19 mouse cellular contexts compared by ENCODE assay signal in the genomic region with DNA sequence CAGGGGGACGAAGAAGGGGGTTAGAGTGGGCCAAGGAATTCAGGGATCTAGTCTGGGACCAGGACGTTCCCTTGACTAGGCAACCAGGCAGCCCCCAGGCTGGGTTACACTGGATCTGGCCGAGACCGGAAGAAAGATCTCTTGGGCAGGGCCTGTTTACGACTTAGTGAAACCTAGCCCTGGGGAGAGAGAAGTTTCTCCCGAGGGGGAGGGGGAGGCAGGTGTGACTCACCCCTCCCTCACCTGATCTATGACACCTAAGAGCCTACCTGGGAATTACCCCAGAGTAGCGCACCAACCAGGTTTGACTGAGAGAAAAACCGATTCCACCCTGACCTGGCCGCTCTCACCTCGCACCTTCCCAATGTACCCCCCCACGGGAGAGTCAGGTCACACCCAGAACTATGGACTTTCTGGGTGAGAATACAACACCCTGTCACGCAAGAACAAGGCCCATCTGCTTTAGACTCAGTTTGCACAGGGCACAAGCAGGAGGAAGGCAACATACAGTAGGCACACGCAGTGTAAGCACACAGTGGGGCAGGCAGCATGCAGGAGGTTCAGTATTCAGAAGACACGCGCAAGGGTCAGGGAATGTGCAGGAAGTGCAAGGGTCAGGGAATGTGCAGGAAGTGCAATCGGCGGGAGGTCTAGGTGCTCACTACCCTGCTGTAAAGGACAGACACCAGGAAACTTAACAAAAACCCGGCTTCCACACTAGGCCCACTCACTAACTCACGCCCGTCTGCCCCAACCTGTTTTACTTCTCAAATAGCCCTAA. TPM values are rescaled to one million over a fixed set of nuclear protein-coding genes. Genes with fewer than 3 reads are reported as not detected.
DNase-seq lines count a peak whose midpoint lies in the region; ATAC-seq and TF ChIP-seq lines count a peak whose summit lies in the region.
"Had no signal": no experiment of that assay in that cellular context is flagged by ENCODE, and none has a peak within 500 bp of the region (broad histone marks: within the 10 kb centered on the region; RNA-seq: fewer than 3 reads in every experiment).

No protein-coding gene starts in this region.

- H3K4me1 ChIP-seq in lung, embryonic 14.5 days (ENCODE audit: insufficient read depth): no peaks in the 10 kb centered on the region; the same call in 1 of the 2 replicates
- H3K4me1 ChIP-seq in ES-Bruce4 (ENCODE audit: control insufficient read depth, insufficient read depth, low read length): peaks cover 11% of the 10 kb centered on the region
- H3K4me1 ChIP-seq in intestine, embryonic 15.5 days (replicated peaks): peaks cover 9% of the 10 kb centered on the region; the same call in 1 of the 2 replicates

- no peak for ATAC-seq in lung, embryonic 14.5 days (ENCODE audit: insufficient read depth)
- ATAC-seq in intestine, embryonic 15.5 days: peak; percentile 44
- ATAC-seq: forebrain, embryonic 13.5 days had no signal

- 52% methylated on average over 20 of the region's 20 CpGs for WGBS in lung, embryonic 14.5 days
- 51% methylated on average over 20 of the region's 20 CpGs for WGBS in intestine, embryonic 15.5 days

- H3K36me3 ChIP-seq in lung, embryonic 14.5 days (ENCODE audit: insufficient read depth): no peaks in the 10 kb centered on the region
- no peaks in the 10 kb centered on the region for H3K36me3 ChIP-seq in ES-Bruce4 (ENCODE audit: control insufficient read depth, insufficient read depth, low read length, poor library complexity, severe bottlenecking)
- H3K36me3 ChIP-seq in intestine, embryonic 15.5 days: no peaks in the 10 kb centered on the region
- H3K36me3 ChIP-seq: heart, embryonic 12.5 days; liver, embryonic 15.5 days had no signal

- TF ChIP-seq EP300 in ES-Bruce4 (IDR thresholded peaks at IDR 0.05; ENCODE audit: insufficient read depth, low read depth, low read length): peak; percentile 94

- H3K9ac ChIP-seq in lung, embryonic 14.5 days: no peak overlapping the region
- H3K9ac ChIP-seq in ES-Bruce4 (ENCODE audit: low read depth, poor library complexity, severe bottlenecking): peak overlapping the region; percentile 57
- 0 out of 2 replicates have a peak overlapping the region, but pooled peaks have one; percentile 17 for H3K9ac ChIP-seq in intestine, embryonic 15.5 days
- H3K9ac ChIP-seq: forebrain, embryonic 13.5 days; heart, embryonic 12.5 days; liver, embryonic 15.5 days had no signal

- no peak overlapping the region for H3K4me2 ChIP-seq in lung, embryonic 14.5 days
- H3K4me2 ChIP-seq in intestine, embryonic 15.5 days (replicated peaks): peak overlapping the region; percentile 68; the same call in 1 of the 2 replicates

- peak overlapping the region; percentile 67 for H3K27ac ChIP-seq in lung, embryonic 14.5 days (ENCODE audit: low read depth)
- peak overlapping the region; percentile 88 for H3K27ac ChIP-seq in ES-Bruce4 (ENCODE audit: insufficient read depth, low read length)
- peak overlapping the region; percentile 92 for H3K27ac ChIP-seq in intestine, embryonic 15.5 days
- H3K27ac ChIP-seq: forebrain, embryonic 13.5 days; liver, embryonic 15.5 days had no signal

- peak; percentile 54 for DNase-seq in lung, embryonic 14.5 days
- DNase-seq in lung, postnatal 14 days: no peak
- peak; percentile 79 for DNase-seq in R1 (ENCODE audit: low read depth, low spot score)
- no peak for DNase-seq in frontal cortex, postnatal 36 days (ENCODE audit: low spot score in 2 of 2)
- no peak for DNase-seq in testis, postnatal 10 days (ENCODE audit: low spot score)
- DNase-seq in adrenal gland, postnatal 4 days (ENCODE audit: low spot score in 2 of 2): no peak
- DNase-seq: adrenal gland, postnatal 14 days; cerebellum, adult 8-10 months; heart, postnatal 4 days had no signal

- H3K4me3 ChIP-seq in lung, embryonic 14.5 days (ENCODE audit: low read depth, low read length): no peak overlapping the region
- peak overlapping the region; percentile 15 for H3K4me3 ChIP-seq in ES-Bruce4 (ENCODE audit: low read depth, low read length)
- H3K4me3 ChIP-seq in intestine, embryonic 15.5 days (replicated peaks): no peak overlapping the region
- H3K4me3 ChIP-seq: forebrain, embryonic 13.5 days; heart, embryonic 12.5 days had no signal

- no peaks in the 10 kb centered on the region for H3K27me3 ChIP-seq in lung, embryonic 14.5 days (ENCODE audit: insufficient read depth, low read length)
- H3K27me3 ChIP-seq in ES-Bruce4 (ENCODE audit: control insufficient read depth, insufficient read depth, low read length, poor library complexity, severe bottlenecking): no peaks in the 10 kb centered on the region
- no peaks in the 10 kb centered on the region for H3K27me3 ChIP-seq in intestine, embryonic 15.5 days (replicated peaks)

- no peak for TF ChIP-seq POLR2A in ES-Bruce4 (IDR thresholded peaks at IDR 0.05; ENCODE audit: insufficient read depth, low read length)

- TF ChIP-seq CTCF in lung, embryonic 14.5 days (IDR thresholded peaks at IDR 0.05; ENCODE audit: low read depth): no peak
- TF ChIP-seq CTCF in ES-Bruce4 (IDR thresholded peaks at IDR 0.05; ENCODE audit: low read depth, low read length): no peak

- no peaks in the 10 kb centered on the region for H3K9me3 ChIP-seq in lung, embryonic 14.5 days (ENCODE audit: low read depth, low read length)
- no peaks in the 10 kb centered on the region for H3K9me3 ChIP-seq in ES-Bruce4 (replicated peaks; ENCODE audit: control insufficient read depth, insufficient read depth, low read length, poor library complexity, severe bottlenecking)
- no peaks in the 10 kb centered on the region for H3K9me3 ChIP-seq in intestine, embryonic 15.5 days
- H3K9me3 ChIP-seq: forebrain, embryonic 13.5 days; heart, embryonic 12.5 days; liver, embryonic 15.5 days had no signal

RNA-seq across cellular contexts. Expression of a gene that starts 18.7 kb away (rescaled TPM):
- 137 and 139 TPM in 2 replicates for polyA plus RNA-seq in lung, embryonic 14.5 days (2014; fragmentation: Nextera tagmentation; extraction: Ambion mirVana)
- polyA plus RNA-seq in ES-Bruce4 (2011; ENCODE audit: insufficient read depth, insufficient read length, low read depth, missing spikeins): 22.4 and 26.3 TPM in 2 replicates
- 173 and 195 TPM in 2 replicates for polyA plus RNA-seq in intestine, embryonic 15.5 days (2015; fragmentation: Nextera tagmentation; extraction: Ambion mirVana)
- 1 to 10 TPM; 8.6 to 9.4 TPM for total RNA-seq in adrenal gland, postnatal 4 days (2021)
- total RNA-seq: megakaryocyte progenitor cell, adult 5-6 weeks had no signal

RNA-seq across cellular contexts. Expression of a gene that starts 20.6 kb away (rescaled TPM):
- 41.9 and 42.4 TPM in 2 replicates for polyA plus RNA-seq in lung, embryonic 14.5 days (2014; fragmentation: Nextera tagmentation; extraction: Ambion mirVana)
- polyA plus RNA-seq in ES-Bruce4 (2011; ENCODE audit: insufficient read depth, insufficient read length, low read depth, missing spikeins): 259 and 279 TPM in 2 replicates
- polyA plus RNA-seq in intestine, embryonic 15.5 days (2015; fragmentation: Nextera tagmentation; extraction: Ambion mirVana): 45.6 and 49.2 TPM in 2 replicates
- total RNA-seq in adrenal gland, postnatal 4 days (2021): 1 to 10 TPM in 1 of 2 experiments, under 1 TPM in 1; 0.23 to 7.8 TPM
- total RNA-seq: adrenal gland, postnatal 14 days; gastrocnemius, postnatal 4 days; layer of hippocampus, postnatal 25 days; left cerebral cortex, postnatal 14 days; megakaryocyte progenitor cell, adult 5-6 weeks had no signal
- polyA plus RNA-seq: forebrain, embryonic 13.5 days had no signal

RNA-seq across cellular contexts. Expression of a gene that starts 35.2 kb away (rescaled TPM):
- 23.0 and 23.9 TPM in 2 replicates for polyA plus RNA-seq in lung, embryonic 14.5 days (2014; fragmentation: Nextera tagmentation; extraction: Ambion mirVana)
- 36.3 and 37.5 TPM in 2 replicates for polyA plus RNA-seq in ES-Bruce4 (2011; ENCODE audit: insufficient read depth, insufficient read length, low read depth, missing spikeins)
- 18.5 and 25.7 TPM in 2 replicates for polyA plus RNA-seq in intestine, embryonic 15.5 days (2015; fragmentation: Nextera tagmentation; extraction: Ambion mirVana)
- total RNA-seq in adrenal gland, postnatal 4 days (2021): 10 to 100 TPM; 33.0 to 36.3 TPM

RNA-seq across cellular contexts. Expression of a gene that starts 41.6 kb away (rescaled TPM):
- polyA plus RNA-seq in lung, embryonic 14.5 days (2014; fragmentation: Nextera tagmentation; extraction: Ambion mirVana): 60.0 and 71.0 TPM in 2 replicates
- polyA plus RNA-seq in ES-Bruce4 (2011; ENCODE audit: insufficient read depth, insufficient read length, low read depth, missing spikeins): 45.8 and 48.4 TPM in 2 replicates
- polyA plus RNA-seq in intestine, embryonic 15.5 days (2015; fragmentation: Nextera tagmentation; extraction: Ambion mirVana): 96.0 and 101 TPM in 2 replicates
- total RNA-seq in adrenal gland, postnatal 4 days (2021): 10 to 100 TPM; 54.9 to 55.5 TPM

RNA-seq across cellular contexts. Expression of a gene that starts 52.0 kb away (rescaled TPM):
- polyA plus RNA-seq in lung, embryonic 14.5 days (2014; fragmentation: Nextera tagmentation; extraction: Ambion mirVana): 0.39 TPM in 1 of 2 replicates, not detected in the other
- not detected in 2 replicates for polyA plus RNA-seq in ES-Bruce4 (2011; ENCODE audit: insufficient read depth, insufficient read length, low read depth, missing spikeins)
- polyA plus RNA-seq in intestine, embryonic 15.5 days (2015; fragmentation: Nextera tagmentation; extraction: Ambion mirVana): 3.9 and 5.3 TPM in 2 replicates
- 1 to 10 TPM; 2.8 to 6.6 TPM for total RNA-seq in adrenal gland, postnatal 4 days (2021)
- total RNA-seq: gastrocnemius, postnatal 4 days; heart, postnatal 4 days; layer of hippocampus, postnatal 25 days; left cerebral cortex, postnatal 14 days had no signal
- polyA plus RNA-seq: cortical plate, adult 2 months; forebrain, embryonic 13.5 days had no signal

Comparison
In these comparisons a context has a peak if more than half of its experiments do, and no peak if none do; other contexts are left out.
1. DNase-seq: peak in lung, embryonic 14.5 days (single experiment) and R1 (single experiment); none in lung, postnatal 14 days (single experiment), frontal cortex, postnatal 36 days (0 of 2), testis, postnatal 10 days (single experiment) and adrenal gland, postnatal 4 days (0 of 2).
2. Peak in every context shown above with its lines, with median percentiles within 50 percentile points of each other: H3K27ac ChIP-seq.